Mouse (Mus musculus) cerebellum, adult 9-11 months (tissue): Measurements from ENCODE around the gene Myt1l.

ENCODE experiments used
- DNase-seq: peaks from one replicate; pipeline ENCODE4 v3.0.0; 2022

Gene Myt1l

DNA sequence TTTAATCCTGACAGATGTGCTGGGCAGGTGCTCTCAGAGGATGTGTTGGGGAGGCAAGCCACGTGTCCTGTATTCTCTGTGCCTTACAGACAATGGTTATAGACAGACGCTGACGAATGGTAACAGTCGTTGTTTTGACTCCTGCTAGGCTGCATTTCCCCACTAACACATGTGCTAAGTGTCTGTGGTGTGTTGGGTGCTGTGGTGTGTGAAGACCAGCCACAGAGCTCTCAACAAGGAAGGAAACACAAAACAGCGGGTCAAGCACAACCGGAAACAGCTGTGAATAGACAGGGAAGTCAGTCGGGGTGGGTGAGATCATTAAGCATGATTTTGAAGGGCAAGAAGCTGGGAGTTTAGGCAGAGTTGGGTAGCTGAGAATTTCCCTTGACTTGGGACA is 41.1 kb downstream of the Myt1l start:
- no peak for DNase-seq

- no peak for DNase-seq
Observed at GRCm38 (mm10) chr12:29570351-29570750, 42.2 kb downstream of the Myt1l start.

GRCm38 (mm10) chr12:29571613-29572012 is 43.4 kb downstream of the Myt1l start:
- no peak for DNase-seq

DNA sequence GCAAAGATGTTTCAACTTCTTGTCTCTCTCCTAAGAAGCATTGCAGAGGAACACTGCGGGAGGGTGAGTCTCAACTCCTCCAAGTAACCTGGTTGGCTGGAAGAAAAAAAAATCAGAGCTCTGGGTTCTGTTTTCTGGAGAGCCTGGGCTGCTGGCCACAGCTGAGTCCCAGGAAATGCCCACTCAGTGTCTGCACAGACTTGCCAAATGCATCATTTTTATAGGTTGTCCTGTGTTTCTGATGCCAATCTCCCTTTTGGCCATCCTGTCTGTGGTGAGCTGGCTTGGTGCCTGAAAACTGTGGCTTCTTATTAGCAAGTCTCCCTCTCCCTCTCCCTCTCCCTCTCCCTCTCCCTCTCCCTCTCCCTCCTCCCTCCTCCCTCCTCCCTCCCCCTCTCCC is 65.6 kb downstream of the Myt1l start:
- DNase-seq: peak; percentile 79

DNA sequence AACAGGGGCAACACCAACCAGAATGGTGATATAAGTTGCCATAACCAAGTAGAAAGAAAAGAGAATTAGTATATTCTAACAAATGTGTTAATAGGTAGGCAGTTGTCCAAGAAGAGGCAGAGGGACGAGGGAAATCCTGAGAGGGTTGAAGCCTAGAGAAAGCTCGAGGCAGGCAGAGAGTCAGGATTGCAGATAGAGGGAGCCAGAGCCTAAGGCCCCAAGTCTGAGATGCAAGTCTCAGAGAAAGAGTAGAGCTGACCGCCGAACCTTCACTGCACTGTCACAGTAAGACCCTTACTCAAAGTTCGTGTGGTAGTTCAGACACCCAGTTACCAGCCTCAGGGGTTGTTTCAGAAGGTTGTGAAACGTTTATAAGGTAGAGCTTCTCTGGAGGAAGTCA is 71.7 kb downstream of the Myt1l start:
- no peak for DNase-seq

DNA sequence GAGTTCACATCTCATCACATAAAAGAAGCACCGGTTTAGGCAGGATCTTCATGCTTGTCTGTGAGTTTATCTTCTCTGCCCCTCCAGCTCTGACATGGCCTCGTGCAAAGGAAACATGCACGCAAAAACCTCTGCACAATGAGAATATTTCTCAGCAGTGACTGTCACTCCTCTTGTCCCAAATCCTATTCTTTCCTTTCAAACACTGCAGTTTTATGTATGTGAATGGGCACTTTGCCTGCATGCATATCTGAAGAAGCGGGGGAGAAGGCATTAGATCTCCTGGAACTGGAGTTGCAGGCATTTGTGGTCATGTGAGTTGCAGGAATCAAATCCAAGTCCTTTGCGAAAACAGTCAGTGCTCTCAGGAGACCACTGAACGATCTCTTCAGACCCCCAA is 73.0 kb downstream of the Myt1l start:
- DNase-seq: no peak

DNA sequence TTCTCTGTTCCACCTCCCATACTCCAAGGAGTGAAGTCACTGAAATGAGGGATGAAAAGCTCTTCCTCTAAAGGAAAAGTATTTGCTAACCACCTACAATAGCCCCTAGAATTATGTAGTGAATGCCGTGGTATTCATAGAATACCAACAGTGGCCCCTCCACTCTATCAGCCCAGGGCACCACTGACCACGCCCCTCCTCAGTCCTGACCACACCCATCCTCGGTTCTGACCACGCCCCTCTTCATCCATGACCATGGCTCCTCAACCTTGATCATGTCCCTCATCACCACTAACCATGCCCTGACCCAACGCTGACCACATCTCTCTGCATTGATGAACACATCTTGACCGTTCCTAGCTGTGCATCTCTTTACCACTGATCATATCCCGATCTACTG is 76.5 kb downstream of the Myt1l start:
- DNase-seq: no peak

- no peak for DNase-seq
Observed at GRCm38 (mm10) chr12:29605124-29605523, 76.9 kb downstream of the Myt1l start.

- no peak for DNase-seq
Observed at GRCm38 (mm10) chr12:29606221-29606620, 78.0 kb downstream of the Myt1l start.

- peak; percentile 31 for DNase-seq
Observed at GRCm38 (mm10) chr12:29617746-29618145, 89.6 kb downstream of the Myt1l start.

DNA sequence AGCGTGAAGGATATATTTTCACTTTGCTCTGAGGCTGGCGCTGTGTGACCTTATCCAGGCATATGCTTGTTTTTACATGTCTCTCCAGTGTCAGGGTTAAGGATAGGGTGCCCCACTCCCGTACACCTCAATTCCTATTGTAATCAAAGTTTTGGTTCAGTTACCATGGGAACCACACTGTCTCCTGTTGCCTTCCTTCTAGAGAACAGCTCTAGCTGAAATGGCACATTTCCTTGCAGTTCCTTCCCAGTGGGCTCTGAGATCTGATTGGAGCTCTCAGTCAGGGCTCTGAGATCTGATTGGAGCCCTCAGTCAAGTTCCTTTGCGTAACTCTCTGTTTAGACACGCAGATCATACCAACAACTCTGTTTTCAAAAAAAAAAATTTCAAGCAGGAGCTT is 93.3 kb downstream of the Myt1l start:
- DNase-seq: no peak

DNA sequence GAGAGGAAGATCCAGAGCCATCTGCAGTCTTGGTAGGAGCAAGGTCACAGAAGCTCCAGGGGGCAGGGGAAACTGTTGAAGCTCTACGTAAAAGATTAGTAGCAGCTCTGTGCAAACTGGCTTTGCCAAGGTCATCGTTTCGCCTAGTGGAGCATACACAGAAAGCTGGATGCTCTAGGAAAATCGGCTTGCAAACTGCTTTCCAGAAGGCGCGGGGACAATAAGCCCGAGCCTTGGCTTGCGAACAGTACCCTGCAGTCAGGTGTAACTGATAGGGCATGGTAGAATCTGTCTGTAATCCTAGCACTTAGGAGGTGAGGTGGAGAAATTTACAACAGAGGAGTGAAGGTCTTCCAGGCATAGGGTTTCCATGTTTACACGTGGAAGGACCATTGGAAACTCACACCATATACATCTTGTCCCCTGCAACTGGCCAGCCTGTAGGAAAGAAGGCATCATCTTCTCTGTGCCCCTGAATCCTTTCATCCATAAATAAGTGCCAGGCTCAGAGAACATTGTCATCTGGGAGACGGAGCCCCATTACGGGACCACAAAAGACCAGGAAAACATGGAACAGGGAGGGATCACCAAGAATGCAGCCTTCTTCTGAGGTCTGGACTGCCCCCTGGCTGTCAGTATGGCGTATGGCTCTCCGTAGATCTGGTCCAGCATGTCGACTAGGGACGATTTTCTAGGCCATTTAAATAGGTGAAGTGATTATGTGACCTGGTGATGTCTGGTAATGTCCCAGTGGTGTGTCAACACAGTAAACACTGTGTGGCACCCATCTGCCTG is 100.0 kb downstream of the Myt1l start:
- DNase-seq: peak; percentile 43

GRCm38 (mm10) chr12:29629875-29630538 is 101.8 kb downstream of the Myt1l start:
- DNase-seq: no peak

- DNase-seq: no peak
Observed at GRCm38 (mm10) chr12:29634509-29634908, 106.3 kb downstream of the Myt1l start.

- DNase-seq: no peak
Observed at GRCm38 (mm10) chr12:29639543-29640196, 111.5 kb downstream of the Myt1l start.

- no peak for DNase-seq
Observed at GRCm38 (mm10) chr12:29640201-29640600, 112.0 kb downstream of the Myt1l start.

DNA sequence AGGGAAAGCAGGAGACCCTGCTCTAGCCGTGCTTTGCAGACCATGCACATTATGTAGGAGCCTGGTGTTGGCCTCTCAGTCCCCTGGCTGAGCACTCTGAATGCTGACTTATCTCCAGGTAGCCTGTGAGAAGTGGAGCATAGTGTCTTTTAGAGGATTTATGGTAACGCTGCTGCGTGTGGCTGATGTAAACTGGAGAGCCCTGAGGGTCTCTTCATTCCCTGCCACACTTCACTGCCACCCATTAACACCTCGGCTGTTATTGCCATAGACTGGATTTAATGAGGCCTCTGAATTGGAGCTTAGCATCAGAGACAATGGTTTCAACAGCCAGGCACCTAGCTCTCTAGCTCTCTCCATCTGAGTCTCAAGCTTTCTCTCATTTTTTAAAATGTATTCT is 114.7 kb downstream of the Myt1l start:
- no peak for DNase-seq

DNA sequence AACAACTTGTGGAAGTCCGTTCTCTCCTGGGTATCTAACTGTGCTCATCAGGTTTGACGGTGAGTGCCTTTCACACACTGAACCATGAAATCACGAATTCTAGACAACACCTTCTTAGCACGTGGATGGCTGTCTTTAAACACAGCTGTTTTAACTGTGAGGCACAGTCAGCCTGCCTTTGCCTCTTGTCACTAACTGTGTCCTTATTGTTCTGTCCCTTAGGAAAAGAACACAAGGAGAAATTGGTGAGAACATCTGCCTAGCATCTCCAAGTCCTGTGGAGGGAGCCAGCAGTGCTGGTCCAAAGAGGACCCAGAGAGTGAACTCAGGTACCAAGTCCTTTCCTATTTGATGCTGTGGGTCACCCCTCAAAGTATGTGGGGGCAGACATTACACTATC is 115.9 kb downstream of the Myt1l start:
- DNase-seq: no peak

GRCm38 (mm10) chr12:29644721-29645120 is 116.5 kb downstream of the Myt1l start:
- no peak for DNase-seq

DNA sequence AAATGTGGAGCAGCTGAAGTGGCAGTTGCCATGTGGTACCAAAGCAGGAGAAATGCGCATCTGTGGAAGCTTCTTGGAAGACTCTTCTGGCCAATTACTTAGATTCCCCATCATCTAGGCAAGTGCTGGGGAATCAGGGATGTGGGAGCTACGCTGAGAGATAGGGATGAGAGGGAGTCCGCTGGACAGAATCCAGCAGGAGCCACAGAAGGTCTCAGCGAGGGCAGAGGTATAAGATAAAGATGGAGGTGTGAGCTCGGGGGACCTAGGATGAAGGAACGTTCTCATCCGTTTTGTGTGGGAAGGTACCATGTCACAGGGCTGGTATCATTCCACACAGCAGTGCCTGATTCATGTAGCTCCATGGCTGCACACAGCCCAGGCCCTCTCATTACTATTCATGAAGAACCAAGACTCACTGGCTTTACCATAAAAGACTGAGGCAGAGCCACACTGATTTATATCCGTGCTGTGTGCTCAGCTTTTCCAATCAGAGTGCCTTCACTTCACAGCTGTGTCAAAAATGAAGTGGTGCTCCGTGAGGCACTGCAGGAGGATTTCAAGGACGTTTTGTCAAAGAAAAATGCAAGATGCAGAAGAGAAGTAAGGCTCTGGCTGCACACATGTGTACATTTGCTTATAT is 121.4 kb downstream of the Myt1l start:
- DNase-seq: no peak

DNA sequence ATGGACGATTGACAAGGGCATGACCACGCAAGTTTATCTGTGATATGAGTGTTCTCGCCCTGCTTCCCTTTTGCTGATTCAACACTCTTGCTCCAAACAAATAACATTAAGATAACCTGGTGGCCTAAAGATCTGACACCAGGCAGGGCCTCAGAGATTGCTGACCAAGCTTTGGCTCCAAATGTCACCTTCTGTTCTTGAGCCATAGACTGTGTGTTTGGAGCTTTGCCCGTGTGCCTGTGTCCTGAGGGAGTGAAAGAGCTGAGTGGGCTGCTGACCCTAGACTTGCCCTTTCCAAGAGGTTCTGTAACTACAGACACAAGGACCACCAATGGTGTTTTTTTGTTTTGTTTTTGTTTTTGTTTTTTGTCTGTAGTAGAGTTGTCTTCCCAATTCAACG is 124.3 kb downstream of the Myt1l start:
- DNase-seq: peak; percentile 33

DNA sequence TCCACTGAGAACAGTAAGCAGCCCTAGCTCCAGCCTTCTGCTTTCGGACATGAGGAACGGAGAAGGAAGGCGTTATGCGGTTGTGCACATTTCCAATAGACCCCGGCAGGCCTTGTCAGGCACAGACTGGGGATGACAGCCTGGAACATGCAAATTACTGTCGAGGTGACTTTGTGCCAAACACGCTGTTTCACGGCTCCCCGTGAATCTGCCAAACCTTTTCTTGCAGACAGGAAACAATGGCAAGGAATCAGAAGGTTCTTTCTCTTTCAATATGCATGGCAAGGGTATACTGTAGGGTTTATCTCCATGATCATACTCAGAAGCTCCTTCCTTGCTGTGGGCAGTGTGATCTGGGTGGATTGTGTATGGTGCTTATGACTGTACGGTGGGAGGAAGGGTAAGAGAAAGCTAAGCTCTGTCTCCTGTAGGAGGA is 127.0 kb downstream of the Myt1l start:
- no peak for DNase-seq

DNA sequence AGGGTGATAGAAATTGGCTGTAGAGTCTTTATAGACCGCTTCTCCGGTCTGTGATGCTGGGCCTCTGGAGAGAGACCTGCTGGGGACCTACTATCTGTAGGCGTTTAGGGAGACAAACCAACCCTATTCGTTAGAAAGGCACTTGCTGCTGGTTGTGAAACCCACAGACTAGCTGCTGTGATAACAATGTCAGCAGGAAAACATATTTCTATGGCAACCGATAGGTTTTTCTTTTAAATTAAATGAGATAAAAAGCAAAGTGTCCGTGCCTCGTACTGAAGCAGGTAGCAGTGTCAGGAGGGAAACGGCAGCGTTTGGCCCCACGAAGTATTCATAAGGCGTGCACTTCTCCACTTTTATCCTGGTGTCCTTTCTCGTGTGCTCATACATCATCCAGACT is 127.5 kb downstream of the Myt1l start:
- no peak for DNase-seq

DNA sequence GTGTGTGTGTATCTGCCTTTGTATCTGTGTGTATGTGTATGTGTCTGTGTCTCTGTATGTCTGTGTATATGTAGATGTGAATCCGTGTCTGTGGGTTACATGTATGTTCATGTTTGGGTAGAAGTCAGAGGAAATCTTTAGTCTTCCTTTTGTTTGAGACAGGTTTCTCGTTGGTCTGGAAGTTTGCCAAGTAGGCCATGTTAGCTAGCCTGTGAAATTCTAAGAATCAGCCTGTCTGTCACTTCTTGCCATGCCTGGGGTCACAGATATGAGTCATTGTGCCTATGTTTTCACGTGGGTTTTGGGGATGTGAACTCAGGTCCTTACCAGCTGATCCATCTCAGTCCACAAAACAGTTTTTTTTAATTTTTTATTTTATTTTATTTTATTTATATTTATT is 128.9 kb downstream of the Myt1l start:
- peak; percentile 24 for DNase-seq
